Mouse (Mus musculus) frontal cortex, postnatal 10 days (tissue): ENCODE results near the gene Ttf1.

Experiments
- DNase-seq, 2 experiments: peaks; one replicate each; pipeline ENCODE4 v3.0.0; 2022; ENCODE audit warnings: low spot score in 2 of 2, mixed read lengths in 1 of 2

Gene Ttf1

GRCm38 (mm10) chr2:29124936-29125701 lies 65.1 kb downstream of the Ttf1 start:
- peak; percentile 97 for DNase-seq

DNA sequence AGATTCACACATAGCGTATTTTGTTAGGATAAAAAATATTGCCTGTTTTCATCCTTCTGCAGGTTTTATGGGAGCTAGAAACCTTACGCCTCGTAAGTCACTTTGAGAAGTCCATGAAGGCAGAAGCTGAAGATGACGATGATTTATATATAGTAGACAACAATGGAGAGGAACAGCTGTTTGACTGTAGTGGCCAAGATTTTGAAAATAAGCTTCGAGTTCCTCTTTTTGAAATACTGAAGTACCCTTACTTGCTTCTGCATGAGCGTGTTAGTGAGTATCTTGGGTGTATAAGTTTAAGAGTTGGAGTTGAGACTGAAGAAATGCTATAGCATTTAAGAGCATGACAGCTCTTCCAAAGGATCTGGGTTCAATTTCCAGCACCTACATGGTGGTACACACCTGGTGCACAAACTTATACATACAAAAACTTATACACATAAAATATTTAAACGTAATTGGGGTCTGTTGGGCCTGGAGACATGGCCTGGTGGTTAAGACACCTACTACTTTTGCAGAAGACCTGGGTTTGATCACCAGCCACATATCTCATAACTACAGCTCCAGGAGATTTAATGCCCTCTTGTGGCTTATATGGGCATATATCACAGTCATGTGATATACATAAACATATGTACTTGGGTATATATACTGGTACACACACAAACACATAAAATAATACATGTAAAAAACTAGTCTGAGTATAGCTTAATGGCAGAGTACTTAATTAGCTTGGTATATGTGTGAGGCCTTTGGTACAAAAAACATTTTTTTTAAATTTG lies 70.2 kb downstream of the Ttf1 start:
- no peak for DNase-seq

- no peak for DNase-seq
Observed at GRCm38 (mm10) chr2:29135161-29135560, 75.1 kb downstream of the Ttf1 start.
